Mouse (Mus musculus): ENCODE measurements around the gene Osbpl10. TPM values are rescaled to one million over a fixed set of nuclear protein-coding genes. Genes with fewer than 3 reads are reported as not detected.
A peak's percentile ranks its signal among the peaks of the same experiment; 100 is the strongest.

Osbpl10 gene
- polyA plus RNA-seq, 1 experiment from 2014 or later, result 2.5 TPM

GRCm38 (mm10) chr9:115032786-115033185 is 54.4 kb downstream of the Osbpl10 start:
- H3K27ac ChIP-seq (ENCODE audit: low read depth), result no peak overlapping the region
- 93% methylated on average over 7 of the region's 7 CpGs for WGBS
- no peak for TF ChIP-seq CTCF (IDR thresholded peaks at IDR 0.05; ENCODE audit: low read depth)
- no peak overlapping the region for H3K4me3 ChIP-seq (ENCODE audit: low read depth, low read length)
- ATAC-seq (ENCODE audit: insufficient read depth), result no peak
- no peak for DNase-seq
- H3K27me3 ChIP-seq (ENCODE audit: insufficient read depth, low read length), result no peaks in the 10 kb centered on the region
- no peaks in the 10 kb centered on the region for H3K4me1 ChIP-seq (ENCODE audit: insufficient read depth)
- H3K9me3 ChIP-seq (ENCODE audit: low read depth, low read length), result no peaks in the 10 kb centered on the region
- no peaks in the 10 kb centered on the region for H3K36me3 ChIP-seq (ENCODE audit: insufficient read depth)
- no peak overlapping the region for H3K4me2 ChIP-seq
- no peak overlapping the region for H3K9ac ChIP-seq

GRCm38 (mm10) chr9:115034271-115034670 is 55.9 kb downstream of the Osbpl10 start:
- WGBS, result 49% methylated on average over 6 of the region's 6 CpGs
- Histone ChIP-seq H3K4me2 (no peak overlapping the region), H3K27ac (ENCODE audit: low read depth) (no peak overlapping the region), H3K9me3 (ENCODE audit: low read depth, low read length) (no peaks in the 10 kb centered on the region), H3K9ac (no peak overlapping the region), H3K27me3 (ENCODE audit: insufficient read depth, low read length) (no peaks in the 10 kb centered on the region), H3K36me3 (ENCODE audit: insufficient read depth) (no peaks in the 10 kb centered on the region), H3K4me1 (ENCODE audit: insufficient read depth) (no peaks in the 10 kb centered on the region), H3K4me3 (ENCODE audit: low read depth, low read length) (no peak overlapping the region)
- ATAC-seq (ENCODE audit: insufficient read depth), result no peak
- DNase-seq, result no peak
- no peak for TF ChIP-seq CTCF (IDR thresholded peaks at IDR 0.05; ENCODE audit: low read depth)

- DNase-seq (no peak), ATAC-seq (ENCODE audit: insufficient read depth) (no peak)
- no peak overlapping the region for H3K9ac ChIP-seq
- no peaks in the 10 kb centered on the region for H3K36me3 ChIP-seq (ENCODE audit: insufficient read depth)
- no peaks in the 10 kb centered on the region for H3K27me3 ChIP-seq (ENCODE audit: insufficient read depth, low read length)
- H3K9me3 ChIP-seq (ENCODE audit: low read depth, low read length), result no peaks in the 10 kb centered on the region
- no peak overlapping the region for H3K27ac ChIP-seq (ENCODE audit: low read depth)
- no peaks in the 10 kb centered on the region for H3K4me1 ChIP-seq (ENCODE audit: insufficient read depth)
- H3K4me2 ChIP-seq, result no peak overlapping the region
- no peak for TF ChIP-seq CTCF (IDR thresholded peaks at IDR 0.05; ENCODE audit: low read depth)
- WGBS, result 68% methylated on average over 7 of the region's 7 CpGs
- H3K4me3 ChIP-seq (ENCODE audit: low read depth, low read length), result no peak overlapping the region
These were observed 56.4 kb downstream of the Osbpl10 start for GRCm38 (mm10) chr9:115034788-115035187.

- Histone ChIP-seq H3K9me3 (ENCODE audit: low read depth, low read length) (no peaks in the 10 kb centered on the region), H3K9ac (no peak overlapping the region), H3K4me3 (ENCODE audit: low read depth, low read length) (no peak overlapping the region), H3K4me2 (no peak overlapping the region), H3K4me1 (ENCODE audit: insufficient read depth) (no peaks in the 10 kb centered on the region), H3K27ac (ENCODE audit: low read depth) (no peak overlapping the region), H3K36me3 (ENCODE audit: insufficient read depth) (no peaks in the 10 kb centered on the region), H3K27me3 (ENCODE audit: insufficient read depth, low read length) (no peaks in the 10 kb centered on the region)
- TF ChIP-seq CTCF (IDR thresholded peaks at IDR 0.05; ENCODE audit: low read depth), result no peak
- DNase-seq (peak; percentile 44), ATAC-seq (ENCODE audit: insufficient read depth) (no peak)
- 56% methylated on average over 14 of the region's 14 CpGs for WGBS
These were observed 59.8 kb downstream of the Osbpl10 start for GRCm38 (mm10) chr9:115038215-115038614.

- H3K27me3 ChIP-seq (ENCODE audit: insufficient read depth, low read length), result no peaks in the 10 kb centered on the region
- no peak for TF ChIP-seq CTCF (IDR thresholded peaks at IDR 0.05; ENCODE audit: low read depth)
- no peak overlapping the region for H3K9ac ChIP-seq
- 88% methylated on average over 9 of the region's 9 CpGs for WGBS
- no peaks in the 10 kb centered on the region for H3K4me1 ChIP-seq (ENCODE audit: insufficient read depth)
- DNase-seq (no peak), ATAC-seq (ENCODE audit: insufficient read depth) (no peak)
- no peaks in the 10 kb centered on the region for H3K9me3 ChIP-seq (ENCODE audit: low read depth, low read length)
- no peak overlapping the region for H3K4me3 ChIP-seq (ENCODE audit: low read depth, low read length)
- no peak overlapping the region for H3K4me2 ChIP-seq
- no peak overlapping the region for H3K27ac ChIP-seq (ENCODE audit: low read depth)
- H3K36me3 ChIP-seq (ENCODE audit: insufficient read depth), result no peaks in the 10 kb centered on the region
These were observed 60.3 kb downstream of the Osbpl10 start for GRCm38 (mm10) chr9:115038686-115039085.

GRCm38 (mm10) chr9:115039245-115039644 is 60.9 kb downstream of the Osbpl10 start:
- H3K4me1 ChIP-seq (ENCODE audit: insufficient read depth), result no peaks in the 10 kb centered on the region
- H3K4me3 ChIP-seq (ENCODE audit: low read depth, low read length), result no peak overlapping the region
- no peak for TF ChIP-seq CTCF (IDR thresholded peaks at IDR 0.05; ENCODE audit: low read depth)
- no peaks in the 10 kb centered on the region for H3K9me3 ChIP-seq (ENCODE audit: low read depth, low read length)
- H3K27me3 ChIP-seq (ENCODE audit: insufficient read depth, low read length), result no peaks in the 10 kb centered on the region
- peak; percentile 48 for DNase-seq
- WGBS, result 41% methylated on average over 7 of the region's 7 CpGs
- no peak overlapping the region for H3K9ac ChIP-seq
- peak; percentile 66; the same call in 1 of the 2 replicates for ATAC-seq (ENCODE audit: insufficient read depth)
- H3K27ac ChIP-seq (ENCODE audit: low read depth), result no peak overlapping the region
- no peaks in the 10 kb centered on the region for H3K36me3 ChIP-seq (ENCODE audit: insufficient read depth)
- no peak overlapping the region for H3K4me2 ChIP-seq

GRCm38 (mm10) chr9:115042571-115042970 is 64.2 kb downstream of the Osbpl10 start:
- H3K4me2 ChIP-seq, result no peak overlapping the region
- no peak overlapping the region for H3K4me3 ChIP-seq (ENCODE audit: low read depth, low read length)
- TF ChIP-seq CTCF (IDR thresholded peaks at IDR 0.05; ENCODE audit: low read depth), result no peak
- H3K27ac ChIP-seq (ENCODE audit: low read depth), result no peak overlapping the region
- DNase-seq, result no peak
- no peak overlapping the region for H3K9ac ChIP-seq
- ATAC-seq (ENCODE audit: insufficient read depth), result no peak
- H3K4me1 ChIP-seq (ENCODE audit: insufficient read depth), result no peaks in the 10 kb centered on the region
- no peaks in the 10 kb centered on the region for H3K9me3 ChIP-seq (ENCODE audit: low read depth, low read length)
- 72% methylated on average over 6 of the region's 6 CpGs for WGBS
- no peaks in the 10 kb centered on the region for H3K36me3 ChIP-seq (ENCODE audit: insufficient read depth)
- H3K27me3 ChIP-seq (ENCODE audit: insufficient read depth, low read length), result no peaks in the 10 kb centered on the region
